Mouse (Mus musculus): ENCODE results near the gene Nav2. TPM values are rescaled to one million over a fixed set of nuclear protein-coding genes. Genes with fewer than 3 reads are reported as not detected.

The Nav2 gene
- total and polyA plus RNA-seq, 3 experiments = under 0.01 TPM; not detected in 2

- Histone ChIP-seq H3K4me1 (ENCODE audit: control insufficient read depth in 1 of 2, insufficient read depth in 2 of 2) (no peaks in the 10 kb centered on the region), H3K4me3 (replicated peaks in 1 of 3; ENCODE audit: low read depth in 2 of 3, low read length in 2 of 3, poor library complexity in 1 of 3) (no peak overlapping the region), H3K27me3 (replicated peaks) (peaks cover 78% of the 10 kb centered on the region), H3K79me2 (replicated peaks; ENCODE audit: control insufficient read depth, extremely low read depth, insufficient read depth, poor library complexity, severe bottlenecking) (no peaks in the 10 kb centered on the region), H3K9me3 (replicated peaks; ENCODE audit: low read length) (no peaks in the 10 kb centered on the region), H3K36me3 (replicated peaks in 1 of 2; ENCODE audit: control insufficient read depth in 1 of 2, insufficient read depth in 1 of 2, low read length in 1 of 2) (no peaks in the 10 kb centered on the region), H3K27ac (ENCODE audit: insufficient read depth, low read depth) (no peak overlapping the region), H3K9ac (ENCODE audit: insufficient read depth, low read depth) (no peak overlapping the region), H3K4me2 (ENCODE audit: insufficient read depth, low read depth, poor library complexity, severe bottlenecking) (no peak overlapping the region)
- dilution Hi-C loops (cut with MboI; ENCODE audit: extremely low pct_ligation_motif_present, extremely low pct_unique_long_range_greater_than_20kb, low sequenced_read_pairs) = no loop called here
- in situ Hi-C loops (cut with MboI; ENCODE audit: low pct_ligation_motif_present, low pct_unique_long_range_greater_than_20kb, low sequenced_read_pairs) = no loop called here
- TF ChIP-seq MXI1 (IDR thresholded peaks at IDR 0.05; ENCODE audit: low read depth, low read length) (no peak), JUND (conservative IDR thresholded peaks at IDR 0.05; ENCODE audit: low read depth, low read length) (no peak), ZC3H11A (IDR thresholded peaks at IDR 0.05; ENCODE audit: low read depth, low read length) (no peak), MAFK (IDR thresholded peaks at IDR 0.05; ENCODE audit: insufficient replicate concordance, low read length) (no peak), MYC (IDR thresholded peaks at IDR 0.05; ENCODE audit: low read depth, low read length) (no peak), E2F4 (IDR thresholded peaks at IDR 0.05; ENCODE audit: insufficient replicate concordance, low read depth, low read length) (no peak), KAT2A (IDR thresholded peaks at IDR 0.05; ENCODE audit: insufficient replicate concordance, low read length) (no peak), TCF12 (IDR thresholded peaks at IDR 0.05; ENCODE audit: low read depth, low read length) (no peak), ETS1 (conservative IDR thresholded peaks at IDR 0.05; ENCODE audit: low read depth, low read length) (no peak), SMC3 (IDR thresholded peaks at IDR 0.05; ENCODE audit: low read depth, low read length) (no peak), RCOR1 (conservative IDR thresholded peaks at IDR 0.05; ENCODE audit: low read depth, low read length) (no peak), USF1 (IDR thresholded peaks at IDR 0.05; ENCODE audit: low read depth, low read length) (no peak), POLR2AphosphoS2 (IDR thresholded peaks at IDR 0.05; ENCODE audit: low read depth, low read length) (no peak), USF2 (conservative IDR thresholded peaks at IDR 0.05; ENCODE audit: low read depth, low read length) (no peak)
- DNase-seq (ENCODE audit: extremely low read depth) = no peak
Observed at GRCm38 (mm10) chr7:49330181-49330580, 421.7 kb downstream of the Nav2 start.

GRCm38 (mm10) chr7:49331939-49332338 is 423.4 kb downstream of the Nav2 start:
- DNase-seq (ENCODE audit: extremely low read depth) = no peak
- no peaks in the 10 kb centered on the region for H3K9me3 ChIP-seq (replicated peaks; ENCODE audit: low read length)
- no peak overlapping the region for H3K4me3 ChIP-seq (replicated peaks in 1 of 3; ENCODE audit: low read depth in 2 of 3, low read length in 2 of 3, poor library complexity in 1 of 3)
- H3K4me2 ChIP-seq (ENCODE audit: insufficient read depth, low read depth, poor library complexity, severe bottlenecking) = no peak overlapping the region
- no peaks in the 10 kb centered on the region for H3K79me2 ChIP-seq (replicated peaks; ENCODE audit: control insufficient read depth, extremely low read depth, insufficient read depth, poor library complexity, severe bottlenecking)
- no peak overlapping the region for H3K9ac ChIP-seq (ENCODE audit: insufficient read depth, low read depth)
- TF ChIP-seq ETS1 (conservative IDR thresholded peaks at IDR 0.05; ENCODE audit: low read depth, low read length) (no peak), SMC3 (IDR thresholded peaks at IDR 0.05; ENCODE audit: low read depth, low read length) (no peak), NELFE (IDR thresholded peaks at IDR 0.05; ENCODE audit: low read depth, low read length) (no peak), JUND (conservative IDR thresholded peaks at IDR 0.05; ENCODE audit: low read depth, low read length) (no peak), GABPA (IDR thresholded peaks at IDR 0.05; ENCODE audit: insufficient replicate concordance, low read depth, low read length) (no peak), ZMIZ1 (IDR thresholded peaks at IDR 0.05; ENCODE audit: low read depth, low read length) (no peak), JUN (IDR thresholded peaks at IDR 0.05; ENCODE audit: insufficient read depth, low read depth, low read length) (no peak), E2F4 (IDR thresholded peaks at IDR 0.05; ENCODE audit: insufficient replicate concordance, low read depth, low read length) (no peak), MAZ (IDR thresholded peaks at IDR 0.05; ENCODE audit: low read depth, low read length) (no peak), POLR2AphosphoS2 (IDR thresholded peaks at IDR 0.05; ENCODE audit: low read depth, low read length) (no peak), CHD2 (IDR thresholded peaks at IDR 0.05; ENCODE audit: low read length) (no peak), CTCF (conservative IDR thresholded peaks at IDR 0.05 in 1 of 2, IDR thresholded peaks at IDR 0.05 in 1 of 2; ENCODE audit: low read depth in 2 of 2, low read length in 2 of 2) (no peak), USF1 (IDR thresholded peaks at IDR 0.05; ENCODE audit: low read depth, low read length) (no peak), PAX5 (IDR thresholded peaks at IDR 0.05; ENCODE audit: low read length) (no peak), ZC3H11A (IDR thresholded peaks at IDR 0.05; ENCODE audit: low read depth, low read length) (no peak), RAD21 (IDR thresholded peaks at IDR 0.05; ENCODE audit: low read depth, low read length) (no peak), ZNF384 (IDR thresholded peaks at IDR 0.05; ENCODE audit: low read depth, low read length) (no peak), MAFK (IDR thresholded peaks at IDR 0.05; ENCODE audit: insufficient replicate concordance, low read length) (no peak)
- no peak overlapping the region for H3K27ac ChIP-seq (ENCODE audit: insufficient read depth, low read depth)
- dilution Hi-C loops (cut with MboI; ENCODE audit: extremely low pct_ligation_motif_present, extremely low pct_unique_long_range_greater_than_20kb, low sequenced_read_pairs) (no loop called here), in situ Hi-C loops (cut with MboI; ENCODE audit: low pct_ligation_motif_present, low pct_unique_long_range_greater_than_20kb, low sequenced_read_pairs) (no loop called here)
- peaks cover 73% of the 10 kb centered on the region for H3K27me3 ChIP-seq (replicated peaks)
- H3K36me3 ChIP-seq (replicated peaks in 1 of 2; ENCODE audit: control insufficient read depth in 1 of 2, insufficient read depth in 1 of 2, low read length in 1 of 2) = no peaks in the 10 kb centered on the region
- no peaks in the 10 kb centered on the region for H3K4me1 ChIP-seq (ENCODE audit: control insufficient read depth in 1 of 2, insufficient read depth in 2 of 2)
